Mouse (Mus musculus) stomach, embryonic 16.5 days (tissue): ENCODE results near the gene Cybc1. TPM values are rescaled to one million over a fixed set of nuclear protein-coding genes. Genes with fewer than 3 reads are reported as not detected.

Source experiments
- ATAC-seq: fragments of 200-750 bp; cut with Nextera tagmentation; 2 replicates; pipeline ENCODE4 v1.8.0; 2017; ENCODE audit warnings: moderate number of reproducible peaks, moderate TSS enrichment; ENCODE audit not compliant: insufficient read depth, low FRiP score
- H3K27ac ChIP-seq: fragments of 300-500 bp; sonication (generic); 2 replicates; pipeline ENCODE4 v1.5.1; 2014; ENCODE audit warnings: low read length
- H3K27me3 ChIP-seq: fragments of 300-500 bp; sonication (generic); 2 replicates; pipeline ENCODE4 v1.6.1; 2014; ENCODE audit warnings: low read length, control low read depth, mixed read lengths; ENCODE audit not compliant: control insufficient read depth, insufficient read depth
- H3K36me3 ChIP-seq: fragments of 300-500 bp; sonication (generic); 2 replicates; pipeline ENCODE4 v1.6.1; 2014; ENCODE audit warnings: low read length; ENCODE audit not compliant: control insufficient read depth, insufficient read depth
- H3K4me1 ChIP-seq: fragments of 300-500 bp; sonication (generic); 2 replicates; pipeline ENCODE4 v1.6.1; 2014; ENCODE audit warnings: low read length, control low read depth, mixed read lengths; ENCODE audit not compliant: control insufficient read depth, insufficient read depth
- H3K4me2 ChIP-seq: fragments of 300-500 bp; sonication (generic); 2 replicates; pipeline ENCODE4 v1.6.1; 2014; ENCODE audit warnings: low read depth, low read length, mixed read lengths
- H3K4me3 ChIP-seq: fragments of 300-500 bp; sonication (generic); replicated peaks from 2 replicates; pipeline ENCODE4 v1.5.1; 2014; ENCODE audit warnings: mild to moderate bottlenecking, low read length
- H3K9ac ChIP-seq: fragments of 300-500 bp; sonication (generic); 2 replicates; pipeline ENCODE4 v1.6.1; 2014; ENCODE audit warnings: low read length
- H3K9me3 ChIP-seq: fragments of 300-500 bp; sonication (generic); replicated peaks from 2 replicates; pipeline ENCODE4 v1.6.1; 2016; ENCODE audit warnings: low read length, control low read depth; ENCODE audit not compliant: control insufficient read depth
- WGBS: fragments of 180-500 bp; shearing (Covaris S2); extraction: QIAGEN DNeasy Blood & Tissue Kit; methylation state at CpG from one replicate; pipeline ENCODE4 v1.1.7; 2014; 5-methylcytosine and 5-hydroxymethylcytosine counted together
- polyA plus RNA-seq: library from polyadenylated mRNA; unstranded; fragments of >200 nt; fragmentation: Nextera tagmentation; extraction: Ambion mirVana; gene quantifications from 2 replicates; pipeline ENCODE4 v1.2.1, GENCODE M21; 2015

Cybc1 gene
- polyA plus RNA-seq, 1 experiment from 2014 or later = 37.9 TPM

DNA sequence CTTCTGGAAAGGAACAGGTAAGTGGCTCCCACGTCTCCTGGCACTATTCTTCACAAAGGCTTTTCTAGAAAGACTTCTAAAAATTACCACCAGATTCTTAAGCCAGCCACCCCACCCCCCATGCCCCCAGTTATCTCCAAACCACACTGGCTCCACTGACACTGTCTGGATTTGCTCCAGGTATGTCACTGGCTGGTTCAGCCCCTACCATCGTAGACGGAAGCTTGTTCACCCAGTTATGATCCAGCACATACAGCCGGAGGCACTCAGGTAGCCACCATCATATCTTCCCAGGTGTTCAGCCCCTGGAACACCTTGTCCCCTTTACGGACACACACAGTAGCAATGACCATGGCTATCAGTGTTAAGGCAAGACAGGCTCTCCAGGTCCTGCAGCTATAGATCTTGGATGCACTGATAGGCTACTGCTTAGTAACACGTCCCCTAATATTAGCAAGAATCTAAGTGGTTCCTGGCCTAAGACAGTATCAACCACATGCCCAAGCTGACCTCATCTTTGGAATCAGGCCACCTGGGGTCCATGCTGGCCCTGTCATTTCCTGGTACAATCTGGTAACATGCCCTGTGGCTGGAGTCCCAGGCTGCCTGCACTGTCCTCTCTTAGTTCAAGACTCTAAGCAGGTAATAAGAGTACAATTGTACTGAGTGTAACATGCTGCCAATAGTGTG is 7.7 kb downstream of the Cybc1 start:
- Histone ChIP-seq H3K27ac (no peak overlapping the region), H3K4me2 (no peak overlapping the region), H3K9ac (no peak overlapping the region), H3K4me3 (no peak overlapping the region), H3K9me3 (no peaks in the 10 kb centered on the region), H3K27me3 (no peaks in the 10 kb centered on the region), H3K4me1 (peaks cover 8% of the 10 kb centered on the region), H3K36me3 (peaks cover 26% of the 10 kb centered on the region)
- 91% methylated on average over 6 of the region's 6 CpGs for WGBS
- ATAC-seq = no peak

DNA sequence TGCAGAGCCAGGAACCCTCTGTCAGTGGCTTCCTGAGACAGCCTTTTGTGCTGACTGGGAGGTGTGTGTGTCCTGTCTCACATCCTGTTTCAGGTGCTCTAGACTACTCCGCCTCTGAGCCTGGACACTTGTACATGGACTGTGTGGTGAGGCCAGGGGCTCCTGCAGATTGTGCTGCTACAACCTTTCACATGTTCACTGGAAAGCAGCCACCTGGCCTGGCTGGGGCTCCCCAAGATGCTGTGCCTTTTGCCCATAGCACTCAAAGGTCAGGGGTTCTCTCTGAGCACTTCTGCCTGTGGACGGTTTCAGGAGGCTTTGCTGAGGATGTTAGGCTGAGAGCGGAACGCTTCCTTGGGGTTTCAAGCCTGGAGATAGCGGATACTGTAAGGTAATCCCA is 8.4 kb downstream of the Cybc1 start:
- peaks cover 26% of the 10 kb centered on the region for H3K36me3 ChIP-seq
- WGBS = 89% methylated on average over 5 of the region's 5 CpGs

DNA sequence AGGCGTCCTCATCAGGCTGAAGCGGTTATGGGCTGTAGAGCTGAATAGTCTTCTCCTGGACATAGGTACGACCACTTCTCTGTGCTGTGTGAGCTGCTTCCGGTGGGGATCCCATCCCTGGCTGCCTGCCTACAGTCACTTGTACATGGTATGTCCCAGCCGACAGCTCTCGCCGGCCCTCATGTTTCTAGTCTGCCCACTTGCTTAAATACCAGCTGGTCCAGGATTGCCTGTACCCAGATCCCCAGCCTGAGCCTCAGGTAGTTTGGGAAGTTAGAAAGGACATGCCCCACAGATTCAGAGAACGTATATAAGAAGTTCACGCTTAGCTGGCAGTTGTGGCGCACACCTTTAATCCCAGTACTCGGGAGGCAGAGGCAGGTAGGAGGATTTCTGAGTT is 9.3 kb downstream of the Cybc1 start:
- WGBS = 90% methylated on average over 11 of the region's 11 CpGs
- no peak for ATAC-seq

More for the DNA sequence above, 8.4 kb downstream of the Cybc1 start:
- Histone ChIP-seq H3K4me1 (peaks cover 4% of the 10 kb centered on the region), H3K9ac (no peak overlapping the region), H3K27ac (no peak overlapping the region), H3K4me2 (no peak overlapping the region), H3K4me3 (no peak overlapping the region), H3K27me3 (no peaks in the 10 kb centered on the region), H3K9me3 (no peaks in the 10 kb centered on the region)
- no peak for ATAC-seq

DNA sequence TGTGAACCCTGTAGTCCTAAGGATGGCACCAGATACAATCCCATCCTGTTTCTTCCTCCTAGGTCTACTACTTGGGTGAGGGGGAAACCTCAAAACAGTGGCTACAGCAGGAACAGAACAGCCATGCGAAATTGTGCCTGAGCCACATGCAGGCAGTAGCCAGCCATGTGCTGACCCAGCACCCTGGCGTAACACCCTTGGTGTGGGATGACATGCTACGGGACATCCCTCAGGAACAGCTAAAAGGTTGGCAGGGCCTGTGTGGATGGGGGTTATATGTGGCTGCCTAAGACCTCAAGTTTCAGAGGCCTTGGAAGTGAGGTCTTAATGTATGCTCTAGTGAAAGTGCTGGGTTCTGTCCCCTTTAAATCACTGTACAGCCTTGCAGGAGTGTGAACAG is 12.3 kb downstream of the Cybc1 start:
- Histone ChIP-seq H3K27me3 (no peaks in the 10 kb centered on the region), H3K4me3 (no peak overlapping the region), H3K4me1 (no peaks in the 10 kb centered on the region), H3K27ac (no peak overlapping the region), H3K9ac (no peak overlapping the region), H3K36me3 (peaks cover 5% of the 10 kb centered on the region; the same call in 1 of the 2 replicates), H3K9me3 (no peaks in the 10 kb centered on the region), H3K4me2 (no peak overlapping the region)
- WGBS = 97% methylated on average over 3 of the region's 3 CpGs
- ATAC-seq = no peak

More for the DNA sequence above, 9.3 kb downstream of the Cybc1 start:
- H3K36me3 ChIP-seq = peaks cover 17% of the 10 kb centered on the region
- no peaks in the 10 kb centered on the region for H3K4me1 ChIP-seq
- no peaks in the 10 kb centered on the region for H3K9me3 ChIP-seq
- H3K4me2 ChIP-seq = no peak overlapping the region
- H3K4me3 ChIP-seq = no peak overlapping the region
- no peak overlapping the region for H3K27ac ChIP-seq
- H3K27me3 ChIP-seq = no peaks in the 10 kb centered on the region
- no peak overlapping the region for H3K9ac ChIP-seq

DNA sequence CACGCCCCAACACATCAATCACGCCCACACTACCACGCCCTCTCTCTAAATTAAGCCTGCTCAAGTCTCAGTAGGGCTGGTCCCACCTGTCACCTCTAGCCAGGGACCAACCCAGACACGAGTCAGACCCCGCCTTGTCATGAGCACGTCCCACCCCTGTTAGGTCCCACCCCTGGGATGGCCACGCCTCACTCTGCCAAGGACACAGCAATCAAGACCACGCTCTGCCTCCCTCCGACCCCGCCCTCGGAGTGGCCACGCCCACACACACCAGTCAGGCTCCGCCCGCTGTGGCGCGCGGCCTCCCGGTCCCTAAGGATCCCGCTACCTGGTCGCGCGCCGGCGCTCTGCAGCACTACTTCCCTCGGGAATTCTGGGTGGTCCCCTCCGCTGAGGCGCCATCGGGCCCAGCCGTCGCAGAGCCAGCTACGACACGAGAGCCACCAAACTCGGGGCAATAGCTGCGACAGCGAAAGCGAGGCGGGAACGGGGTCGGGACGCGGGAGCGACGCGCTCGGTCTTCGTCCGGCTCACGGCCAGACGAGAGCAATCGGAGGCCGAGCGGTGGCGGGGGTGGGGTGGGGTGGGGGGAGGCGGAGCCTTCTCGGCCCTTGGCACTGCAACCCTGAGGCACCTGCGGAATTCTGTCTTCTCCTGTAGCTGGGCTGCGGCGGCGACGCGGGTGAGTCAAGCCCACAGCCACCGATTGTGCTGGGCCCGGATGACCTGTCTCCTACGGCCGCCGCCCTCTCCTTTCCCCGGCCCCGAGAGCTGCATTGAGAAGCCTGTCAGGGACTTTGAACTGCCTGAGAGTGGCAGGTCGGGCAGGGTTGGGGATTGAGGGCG is 24.7 kb downstream of the Cybc1 start, which contains the start of the genes Hexdc and Ogfod3:
TSS of gene Hexdc (plus strand) at position 273 of the 846 bp plus-strand sequence.
TSS of gene Ogfod3 (minus strand) at position 551 of the 846 bp plus-strand sequence.
- peak within 1 kb of the TSS; percentile 88 for H3K9ac ChIP-seq
- ATAC-seq = peak; percentile 98
- under 1% methylated on average over 70 of the region's 70 CpGs for WGBS

DNA sequence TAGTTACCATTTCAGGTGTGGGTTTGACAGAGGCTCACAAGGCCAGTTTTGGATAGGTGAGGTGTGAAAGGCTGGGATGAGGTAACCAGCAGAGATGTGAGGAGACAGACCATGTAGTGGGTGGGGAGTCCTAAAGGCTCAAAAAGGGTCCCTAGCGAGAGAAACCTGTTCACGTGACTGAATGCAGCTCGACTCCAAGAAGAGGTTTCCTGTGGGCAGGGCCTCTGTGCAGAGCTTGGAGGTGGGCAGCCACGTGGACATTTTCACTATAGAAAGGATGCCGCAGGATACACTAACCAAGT is 25.3 kb downstream of the Cybc1 start:
- Histone ChIP-seq H3K4me1 (peaks cover 8% of the 10 kb centered on the region), H3K27ac (peak overlapping the region; percentile 27; the same call in 1 of the 2 replicates), H3K4me2 (peak overlapping the region; percentile 79), H3K27me3 (no peaks in the 10 kb centered on the region), H3K9me3 (no peaks in the 10 kb centered on the region), H3K36me3 (peaks cover 3% of the 10 kb centered on the region; the same call in 1 of the 2 replicates), H3K4me3 (peak overlapping the region; percentile 90), H3K9ac (peak overlapping the region; percentile 1; the same call in 1 of the 2 replicates)
- WGBS = under 1% methylated on average over 5 of the region's 5 CpGs
- no peak for ATAC-seq

More for the DNA sequence above, 24.7 kb downstream of the Cybc1 start, which contains the start of the genes Hexdc and Ogfod3:
- Histone ChIP-seq H3K4me2 (peak within 1 kb of the TSS; percentile 79), H3K4me3 (peak within 1 kb of the TSS; percentile 90), H3K27me3 (no peaks in the 10 kb centered on the region), H3K4me1 (peaks cover 8% of the 10 kb centered on the region), H3K36me3 (peaks cover 3% of the 10 kb centered on the region; the same call in 1 of the 2 replicates), H3K9me3 (no peaks in the 10 kb centered on the region), H3K27ac (peak within 1 kb of the TSS; percentile 83)

DNA sequence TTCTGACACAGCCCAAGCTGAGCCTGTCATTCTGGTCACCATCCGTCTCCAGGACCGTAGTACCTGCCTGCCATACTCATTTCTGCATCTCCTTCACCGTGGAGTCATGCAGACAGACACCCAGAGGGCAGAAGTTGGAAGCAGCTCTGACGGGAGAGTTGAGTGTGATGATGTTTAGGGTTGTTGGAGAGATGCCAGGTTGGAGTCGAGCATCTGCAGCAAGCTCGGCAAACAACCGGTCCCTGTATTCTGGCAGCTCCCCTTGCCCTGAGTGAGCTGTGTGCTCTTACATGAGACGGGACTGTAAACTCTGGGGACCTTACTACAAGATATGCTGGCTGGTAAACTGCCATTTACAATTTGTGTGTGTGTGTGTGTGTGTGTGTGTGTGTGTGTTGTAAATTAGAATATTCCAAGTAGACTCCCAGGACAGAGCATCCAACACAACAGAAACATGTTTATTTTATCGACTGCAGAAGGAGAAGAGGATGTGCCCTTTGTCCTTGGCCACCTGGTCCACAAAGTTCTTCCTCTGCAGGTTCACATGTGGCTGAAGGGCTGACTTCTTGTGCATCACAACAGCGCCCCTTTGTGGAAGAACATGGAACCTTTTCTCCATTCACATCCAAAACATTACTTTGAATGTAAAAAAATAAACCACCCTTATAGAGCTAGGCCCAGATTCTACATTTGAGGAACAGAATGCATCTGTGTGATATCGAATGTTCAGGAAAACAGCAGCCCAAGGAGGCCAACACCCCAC is 27.5 kb downstream of the Cybc1 start:
- H3K9ac ChIP-seq = no peak overlapping the region; the same call in 1 of the 2 replicates
- ATAC-seq = no peak
- H3K27me3 ChIP-seq = no peaks in the 10 kb centered on the region
- 42% methylated on average over 11 of the region's 11 CpGs for WGBS
- no peak overlapping the region for H3K4me2 ChIP-seq
- no peaks in the 10 kb centered on the region for H3K36me3 ChIP-seq
- H3K4me1 ChIP-seq = peaks cover 8% of the 10 kb centered on the region
- H3K4me3 ChIP-seq = no peak overlapping the region
- H3K27ac ChIP-seq = no peak overlapping the region
- H3K9me3 ChIP-seq = no peaks in the 10 kb centered on the region

DNA sequence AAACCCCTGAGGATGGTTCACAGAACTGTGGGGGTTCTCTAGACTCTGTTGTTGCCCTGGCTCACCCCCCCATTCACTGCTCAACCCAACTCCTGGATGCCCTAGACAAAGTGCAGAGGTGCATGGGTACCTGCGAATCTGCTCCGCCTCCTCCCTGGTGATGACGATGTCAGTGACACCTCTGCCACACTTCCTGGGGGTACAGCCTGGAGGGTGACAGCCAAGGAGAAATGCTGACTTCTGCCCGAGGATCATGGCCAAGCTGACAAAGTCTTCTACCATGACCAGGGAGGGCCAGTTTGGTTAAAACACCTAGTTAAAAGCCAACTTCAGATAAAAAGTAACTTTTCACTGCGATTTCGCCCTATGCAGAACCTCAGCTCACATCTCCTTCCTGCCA is 28.3 kb downstream of the Cybc1 start:
- peaks cover 8% of the 10 kb centered on the region for H3K4me1 ChIP-seq
- 88% methylated on average over 6 of the region's 6 CpGs for WGBS
- H3K4me2 ChIP-seq = no peak overlapping the region
- no peak overlapping the region for H3K4me3 ChIP-seq
- no peaks in the 10 kb centered on the region for H3K36me3 ChIP-seq
- no peak for ATAC-seq
- no peak overlapping the region for H3K27ac ChIP-seq
- no peaks in the 10 kb centered on the region for H3K27me3 ChIP-seq
- H3K9ac ChIP-seq = no peak overlapping the region
- H3K9me3 ChIP-seq = no peaks in the 10 kb centered on the region
